Mouse (Mus musculus) embryonic stem cell, embryonic (primary cell): Measurements from ENCODE around the gene Mcm10.

Source experiments
- CTCF ChIA-PET, 4 experiments: fragments of 300-600 bp in 2 of 4; fragments of 350-600 bp in 2 of 4; sonication (Branson Sonifier 250); formaldehyde crosslinking; loops; one replicate each; lab custom pipeline; 2022; ENCODE audit warnings: inconsistent platforms in 2 of 4; lab: Charles Lee
- POLR2A ChIA-PET, 4 experiments: fragments of 300-600 bp in 2 of 4; fragments of 350-600 bp in 2 of 4; sonication (Branson Sonifier 250); formaldehyde crosslinking; loops; one replicate each; lab custom pipeline; 2022; ENCODE audit warnings: antibody characterized with exemption in 4 of 4, inconsistent platforms in 1 of 4; lab: Charles Lee

Mcm10 gene

DNA sequence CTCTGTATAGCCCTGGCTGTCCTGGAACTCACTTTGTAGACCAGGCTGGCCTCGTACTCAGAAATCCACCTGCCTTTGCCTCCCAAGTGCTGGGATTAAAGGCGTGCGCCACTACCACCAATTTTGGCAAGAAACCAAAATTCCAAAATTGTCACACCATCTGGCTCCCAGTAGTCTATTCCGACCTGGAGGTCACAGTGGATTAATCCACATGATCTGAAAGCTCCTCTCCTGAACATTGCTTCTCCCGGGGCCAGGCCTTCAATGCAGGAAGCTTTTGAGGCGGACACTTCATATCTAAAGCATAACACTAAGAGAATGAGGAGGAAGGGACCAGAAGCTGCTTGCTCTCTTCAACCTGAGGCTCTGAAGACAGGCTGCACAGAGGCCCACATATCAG, 2.9 kb upstream of the Mcm10 start:
- ChIA-PET POLR2A (interaction anchor here in 3 of 4 experiments (0.5 to 23.7 kb wide), 14 partner anchors 9 to 1085 kb away, joined by 3 to 599 read pairs (median 9); no protein-coding TSS in a partner anchor), CTCF (interaction anchor here in 3 of 4 experiments (0.6 to 1.2 kb wide), 4 partner anchors 10 to 29 kb away, joined by 3 to 4 read pairs (median 3); no protein-coding TSS in a partner anchor)

DNA sequence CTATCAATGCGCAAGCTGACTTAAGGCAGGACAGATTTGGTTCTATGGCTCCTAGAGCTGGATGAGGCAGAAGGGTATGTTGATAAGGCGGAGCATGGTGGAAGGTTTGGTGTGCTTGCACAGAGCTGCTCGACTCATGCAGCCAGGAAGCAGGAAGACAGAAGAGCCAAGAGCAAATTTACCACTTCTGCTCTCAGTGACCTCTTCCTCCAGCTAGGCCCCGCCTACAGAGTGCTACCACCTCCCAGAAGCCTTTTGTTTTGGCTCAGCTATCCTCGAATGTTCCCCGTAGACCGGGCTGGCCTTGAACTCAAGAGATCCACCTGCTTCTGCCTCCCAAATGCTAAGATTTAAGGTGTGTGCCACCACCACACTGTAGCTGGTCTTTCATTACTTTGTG, 2.0 kb upstream of the Mcm10 start:
- ChIA-PET CTCF (interaction anchor here in 3 of 4 experiments (0.7 to 1.2 kb wide), 4 partner anchors 9 to 35 kb away, joined by 3 to 9 read pairs (median 3); no protein-coding TSS in a partner anchor), POLR2A (interaction anchor here in 3 of 4 experiments (0.6 to 23.7 kb wide), 25 partner anchors 8 to 928 kb away, joined by 3 to 599 read pairs (median 8); partner anchors contain the start of genes Dhtkd1 (in 1 of the 3), Optn (in 1 of the 3) and Phyh (in 1 of the 3))

DNA sequence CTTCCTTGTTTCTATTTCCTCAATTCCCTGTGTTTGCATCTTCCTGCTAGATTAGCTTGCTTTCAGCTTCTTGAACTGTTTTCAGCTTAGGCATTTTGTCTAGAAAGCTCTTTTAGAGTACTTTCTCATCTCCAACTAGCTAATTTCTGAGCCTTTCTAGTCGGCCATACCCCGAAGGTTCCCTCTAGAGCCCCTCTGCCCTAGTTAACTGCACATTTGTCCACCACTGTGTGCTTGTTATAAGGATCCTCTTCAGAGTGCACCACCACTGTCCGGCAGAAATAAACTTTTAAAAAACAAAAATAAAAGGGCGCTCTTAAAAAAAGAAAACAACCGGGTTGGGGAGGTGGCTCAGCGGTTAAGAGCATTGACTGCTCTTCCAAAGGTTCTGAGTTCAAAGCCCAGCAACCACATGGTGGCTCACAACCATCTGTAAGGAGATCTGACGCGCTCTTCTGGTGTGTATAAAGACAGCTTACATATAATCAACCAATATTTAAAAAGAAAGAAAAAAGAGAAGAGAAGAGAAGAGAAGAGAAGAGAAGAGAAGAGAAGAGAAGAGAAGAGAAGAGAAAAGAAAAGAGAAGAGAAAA, 597 bp downstream of the Mcm10 start:
- CTCF ChIA-PET, result no interaction called here
- POLR2A ChIA-PET, result interaction anchor here in 3 of 4 experiments (0.6 to 23.7 kb wide), 36 partner anchors 8 to 1326 kb away, joined by 3 to 599 read pairs (median 4); partner anchors contain the start of genes Optn (in 2 of the 3) and Phyh (in 1 of the 3)

DNA sequence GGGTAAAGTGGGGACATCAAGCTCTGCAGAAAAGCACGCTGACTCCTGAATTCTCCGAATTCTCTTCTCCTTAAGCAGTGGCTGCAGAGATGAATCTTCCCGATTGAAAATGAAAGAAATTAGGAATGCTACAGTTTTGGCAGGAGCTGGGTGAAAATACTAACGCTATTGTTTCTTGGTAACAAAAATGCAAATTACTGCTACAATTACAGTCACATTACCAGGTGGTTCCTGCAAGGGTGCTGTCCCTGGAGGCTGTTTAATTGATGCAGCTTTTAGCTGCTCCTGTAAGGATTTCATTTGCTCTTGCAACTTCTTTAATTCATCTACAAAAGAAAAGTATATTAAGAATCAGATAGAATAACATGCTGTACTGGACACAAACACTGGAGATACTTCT, 5.5 kb downstream of the Mcm10 start:
- ChIA-PET CTCF (interaction anchor here in 1 of 4 experiments (0.8 kb wide), 1 partner anchor 21 kb away, joined by 4 read pairs; no protein-coding TSS in a partner anchor), POLR2A (interaction anchor here in 2 of 4 experiments (1.2 to 23.7 kb wide), 24 partner anchors 8 to 91 kb away, joined by 3 to 599 read pairs (median 6); partner anchors contain the start of genes Optn (in 1 of the 2) and Phyh (in 1 of the 2))

DNA sequence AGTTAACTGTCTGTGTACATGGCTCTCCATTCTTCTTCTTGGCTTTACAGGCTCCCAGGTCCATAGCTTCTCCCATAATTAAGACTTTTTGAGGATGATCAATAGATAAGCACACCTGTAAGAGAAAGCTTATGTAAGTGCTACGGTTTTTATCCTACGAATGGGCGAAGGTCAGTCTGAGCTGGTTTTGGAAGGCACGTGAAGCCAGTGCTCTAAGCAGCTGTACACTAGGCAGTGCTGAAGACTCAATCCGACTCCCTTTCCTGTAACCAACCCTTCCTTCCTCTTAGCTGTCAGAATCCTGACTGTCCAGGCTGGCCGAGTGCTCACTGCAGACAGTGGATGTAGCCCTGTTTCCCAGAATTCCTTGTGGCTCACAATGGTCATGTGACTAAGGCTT, 11.3 kb downstream of the Mcm10 start:
- ChIA-PET CTCF (interaction anchor here in 1 of 4 experiments (1.6 kb wide), 1 partner anchor 24 kb away, joined by 4 read pairs; no protein-coding TSS in a partner anchor), POLR2A (interaction anchor here in 3 of 4 experiments (0.5 to 27.9 kb wide), 27 partner anchors 3 to 117 kb away, joined by 3 to 599 read pairs (median 4); partner anchors contain the start of genes Mcm10 (in 2 of the 3) and Phyh (in 1 of the 3))

DNA sequence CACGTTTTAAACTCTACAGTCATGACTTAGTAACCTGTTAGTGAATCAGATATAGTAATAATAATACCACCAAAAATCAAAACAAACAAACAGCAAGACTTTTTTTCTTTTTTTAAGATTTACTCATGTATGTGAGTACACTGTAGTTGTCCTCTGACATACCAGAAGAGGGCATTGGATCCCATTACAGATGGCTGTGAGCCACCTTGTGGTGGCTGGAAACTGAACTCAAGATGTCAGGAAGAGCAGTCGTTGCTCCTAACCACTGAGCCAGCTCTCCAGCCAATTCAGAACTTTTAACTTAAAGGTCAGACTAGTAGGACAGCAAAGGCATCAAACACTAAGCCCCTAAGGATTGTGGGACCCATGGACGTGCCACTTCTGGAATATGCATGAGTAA, 13.7 kb downstream of the Mcm10 start:
- ChIA-PET POLR2A (interaction anchor here in 3 of 4 experiments (0.6 to 27.9 kb wide), 15 partner anchors 5 to 84 kb away, joined by 3 to 599 read pairs (median 4); partner anchors contain the start of genes Mcm10 (in 2 of the 3) and Ucma (in 1 of the 3)), CTCF (no interaction called here)

DNA sequence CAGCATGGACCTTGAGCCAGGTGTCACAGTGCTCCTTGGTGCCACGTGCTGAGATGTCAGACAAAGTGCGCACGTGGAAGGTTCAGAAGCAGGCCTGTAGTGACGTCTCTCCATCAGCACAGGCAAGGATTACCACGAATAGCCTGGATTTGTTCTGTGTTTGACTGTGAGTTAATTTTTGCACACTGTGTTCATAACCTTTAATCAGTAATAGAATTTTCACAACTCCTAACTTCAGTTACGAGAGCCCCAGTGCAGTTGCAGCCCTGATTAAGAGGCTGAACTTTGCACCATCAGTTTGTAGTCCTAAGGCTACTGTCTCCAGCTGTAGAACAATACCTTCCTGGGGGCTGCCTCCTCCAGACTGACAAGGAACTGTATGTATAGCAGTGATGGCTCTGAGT, 16.2 kb downstream of the Mcm10 start:
- POLR2A ChIA-PET, result interaction anchor here in 3 of 4 experiments (0.6 to 27.9 kb wide), 7 partner anchors 5 to 116 kb away, joined by 3 to 599 read pairs (median 7); partner anchors contain the start of gene Mcm10 (in 2 of the 3)
- CTCF ChIA-PET, result no interaction called here

DNA sequence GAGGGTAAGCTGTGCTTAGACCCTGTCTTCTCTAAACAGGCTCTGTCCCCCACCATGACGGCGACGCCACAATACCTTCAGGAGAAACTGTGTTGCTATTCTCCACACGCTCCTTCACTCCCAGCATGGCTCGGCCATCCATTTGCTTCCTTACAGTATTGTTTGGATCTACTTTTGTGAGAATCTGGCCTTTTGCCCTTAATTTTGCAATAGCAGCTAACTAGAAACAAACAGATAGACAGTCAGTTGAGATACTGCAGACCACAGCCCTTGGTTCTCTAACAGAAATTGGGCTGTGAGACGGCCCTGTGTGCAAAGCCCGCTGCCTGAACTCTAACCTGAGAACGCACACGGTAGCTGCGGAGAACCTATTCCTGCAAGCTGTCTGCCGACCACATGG, 16.9 kb downstream of the Mcm10 start:
- ChIA-PET CTCF (interaction anchor here in 1 of 4 experiments (0.6 kb wide), 1 partner anchor 634 kb away, joined by 3 read pairs; no protein-coding TSS in a partner anchor), POLR2A (interaction anchor here in 2 of 4 experiments (1.6 to 27.9 kb wide), 5 partner anchors 4 to 80 kb away, joined by 5 to 599 read pairs (median 155); partner anchors contain the start of gene Mcm10 (in 2 of the 2))

DNA sequence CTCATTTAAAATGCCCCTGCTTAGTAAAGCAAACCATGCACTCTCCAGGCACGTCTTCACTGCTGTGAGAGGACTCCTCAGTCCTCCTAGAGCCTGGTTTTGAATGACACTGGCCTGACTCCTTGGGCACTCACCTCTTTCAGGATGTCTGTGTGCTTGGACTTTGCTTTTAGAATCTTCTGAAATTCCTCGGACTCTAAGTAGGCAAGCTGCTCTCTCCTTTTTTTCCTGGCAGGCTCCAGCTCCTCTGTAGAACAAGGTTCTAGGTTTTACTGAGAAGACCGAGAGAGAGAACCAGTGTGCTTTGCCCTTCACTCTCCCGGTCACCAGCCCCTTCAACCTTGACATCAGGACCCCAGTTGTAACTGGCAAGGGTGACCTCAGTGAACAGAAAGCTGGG, 18.2 kb downstream of the Mcm10 start:
- CTCF ChIA-PET, result no interaction called here
- POLR2A ChIA-PET, result interaction anchor here in 3 of 4 experiments (1.0 to 27.9 kb wide), 9 partner anchors 3 to 79 kb away, joined by 5 to 599 read pairs (median 15); partner anchors contain the start of genes Mcm10 (in 2 of the 3) and Phyh (in 1 of the 3)

DNA sequence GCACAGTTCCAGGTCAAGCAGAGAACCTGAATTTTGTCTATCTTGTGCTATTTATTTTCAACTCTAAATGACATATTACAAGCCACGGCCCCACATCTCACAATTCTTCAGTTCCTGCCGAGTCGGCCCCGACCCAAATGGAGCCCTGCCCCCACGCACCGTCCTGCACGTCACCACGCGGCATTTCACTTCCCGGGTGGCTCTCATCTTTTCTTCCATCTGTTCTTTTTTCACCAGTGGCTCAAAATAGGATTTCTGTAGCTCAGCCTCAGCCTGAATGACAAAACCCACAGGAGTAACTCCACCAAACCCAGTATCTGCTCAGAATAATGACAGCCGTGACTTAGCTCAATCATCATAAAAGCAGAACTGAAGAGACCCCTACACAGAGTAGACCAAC, 19.0 kb downstream of the Mcm10 start:
- CTCF ChIA-PET, result interaction anchor here in 2 of 4 experiments (0.6 kb wide), 2 partner anchors 54 to 129 kb away, joined by 3 read pairs; no protein-coding TSS in a partner anchor
- POLR2A ChIA-PET, result interaction anchor here (0.5 to 27.9 kb wide), 18 partner anchors 2 to 971 kb away, joined by 3 to 599 read pairs (median 5); partner anchors contain the start of genes Mcm10 (in 2 of the 4) and Phyh (in 1 of the 4)

DNA sequence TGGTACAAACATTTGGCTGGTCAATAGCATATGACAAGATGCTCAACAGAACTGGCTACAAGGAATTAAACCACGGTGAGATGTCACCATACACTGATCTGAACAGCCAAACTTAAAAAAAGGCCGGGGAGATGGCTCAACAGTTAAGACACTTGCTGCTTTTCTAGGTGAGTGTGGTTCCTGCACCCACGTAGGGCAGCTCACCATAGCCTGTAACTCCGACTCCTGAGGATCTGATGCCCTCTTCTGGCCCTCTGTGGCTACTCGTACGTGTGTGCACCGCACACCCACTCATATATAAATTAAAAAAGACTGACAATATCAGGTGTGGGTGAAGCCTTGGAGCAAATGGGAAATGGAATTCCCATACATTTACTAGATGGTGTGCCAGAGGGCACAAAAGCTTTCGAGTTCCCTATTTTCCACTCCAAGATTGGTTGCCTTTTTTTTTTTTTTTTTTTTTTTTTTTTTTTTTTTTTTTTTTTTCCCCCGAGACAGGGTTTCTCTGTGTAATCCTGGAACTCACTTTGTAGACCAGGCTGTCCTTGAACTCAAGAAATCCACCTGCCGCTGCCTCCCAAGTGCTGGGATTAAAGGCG, 23.7 kb downstream of the Mcm10 start:
- ChIA-PET CTCF (interaction anchor here in 3 of 4 experiments (0.6 to 1.2 kb wide), 7 partner anchors 12 to 450 kb away, joined by 3 to 7 read pairs (median 7); partner anchors contain the start of gene Phyh (in 2 of the 3)), POLR2A (interaction anchor here (0.5 to 27.9 kb wide), 18 partner anchors 11 to 359 kb away, joined by 3 to 599 read pairs (median 4); partner anchors contain the start of genes Mcm10 (in 2 of the 4) and Phyh (in 1 of the 4))

DNA sequence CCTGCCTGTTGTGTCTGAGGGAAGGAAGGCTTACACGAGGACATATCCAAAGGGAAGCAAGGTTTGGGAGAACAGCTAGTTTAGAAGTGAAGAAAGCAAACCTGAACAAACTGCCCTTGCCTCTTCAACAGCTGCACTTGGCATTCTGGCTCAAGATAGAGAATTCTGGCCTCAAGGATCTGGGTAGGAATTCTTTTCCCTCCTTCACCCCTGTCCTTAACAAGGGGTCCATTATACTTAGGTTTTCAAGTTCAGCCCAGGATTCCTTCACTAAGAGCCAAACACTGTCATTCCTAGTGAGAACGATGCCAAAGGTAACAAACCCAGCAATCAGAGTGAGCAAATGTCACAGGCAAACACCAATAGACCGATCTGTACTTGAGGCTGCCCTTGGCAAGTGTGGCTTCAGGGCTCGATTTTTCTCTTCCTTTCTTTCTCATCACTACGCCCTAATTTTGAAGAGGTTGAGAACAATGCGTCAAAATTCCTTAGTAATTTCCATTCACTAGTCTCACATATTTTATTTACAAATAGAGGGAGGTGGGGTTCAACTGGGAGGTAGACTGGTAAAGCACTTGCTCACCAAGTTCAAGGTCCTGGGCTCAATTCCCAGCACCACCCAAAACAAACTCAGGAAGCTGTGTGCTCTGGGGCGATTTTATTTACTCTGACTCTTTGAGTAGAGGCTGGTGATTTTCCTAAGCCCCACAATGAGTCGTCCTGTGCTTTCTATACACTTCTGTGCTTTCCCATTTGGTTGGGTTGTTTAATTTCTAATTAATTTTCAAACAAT, 25.0 kb downstream of the Mcm10 start:
- ChIA-PET POLR2A (interaction anchor here in 3 of 4 experiments (0.9 to 27.9 kb wide), 15 partner anchors 12 to 107 kb away, joined by 3 to 599 read pairs (median 3); partner anchors contain the start of genes Mcm10 (in 2 of the 3), Phyh (in 1 of the 3) and Sephs1 (in 1 of the 3)), CTCF (interaction anchor here in 1 of 4 experiments (2.0 kb wide), 1 partner anchor 69 kb away, joined by 4 read pairs; the partner anchor contains the start of gene Phyh)

DNA sequence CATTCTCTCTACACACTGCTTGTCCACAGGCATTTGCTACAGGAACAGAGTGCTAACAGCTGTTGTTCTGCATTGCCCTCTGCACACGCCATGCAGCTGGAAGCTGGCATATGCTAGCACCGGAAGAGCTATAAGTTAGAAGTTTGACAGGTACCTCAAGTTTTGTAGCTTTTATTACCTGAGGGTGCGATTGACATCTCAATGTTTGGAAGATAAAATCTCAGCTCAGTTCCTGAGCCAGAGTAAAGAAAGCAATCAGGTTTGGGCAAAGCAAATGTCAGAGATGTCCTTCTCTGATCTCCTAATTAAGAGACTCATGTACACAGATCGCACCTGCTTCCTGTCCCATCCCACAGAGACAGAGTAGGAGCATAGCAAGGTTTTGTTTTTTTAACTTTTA, 25.8 kb downstream of the Mcm10 start:
- CTCF ChIA-PET, result interaction anchor here in 2 of 4 experiments (0.6 to 2.0 kb wide), 2 partner anchors 20 to 69 kb away, joined by 4 read pairs; partner anchors contain the start of gene Phyh (in 1 of the 2)
- POLR2A ChIA-PET, result interaction anchor here in 2 of 4 experiments (0.9 to 27.9 kb wide), 12 partner anchors 13 to 106 kb away, joined by 3 to 599 read pairs (median 8); partner anchors contain the start of genes Mcm10 (in 2 of the 2), Phyh (in 2 of the 2) and Sephs1 (in 1 of the 2)

DNA sequence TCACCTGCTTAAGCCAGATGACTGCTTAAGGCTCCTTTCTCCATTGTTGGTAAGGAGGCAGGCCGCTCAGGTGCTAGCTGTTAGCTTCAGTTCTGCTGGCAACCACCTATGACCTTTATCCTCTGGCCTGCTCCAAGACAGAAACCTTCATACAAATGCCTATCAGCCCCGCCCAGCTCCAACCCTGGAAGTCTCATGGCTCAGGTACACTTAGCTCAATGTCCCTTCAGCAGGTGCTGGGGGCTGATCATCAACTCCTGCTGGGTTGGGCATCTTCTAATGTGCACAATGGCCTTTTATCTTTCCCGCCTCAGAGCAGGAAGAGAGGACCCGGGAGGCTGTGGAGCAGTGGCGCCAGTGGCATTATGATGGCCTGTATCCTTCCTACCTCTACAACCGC, 27.6 kb downstream of the Mcm10 start:
- POLR2A ChIA-PET, result interaction anchor here (0.7 to 27.9 kb wide), 37 partner anchors 9 to 91 kb away, joined by 3 to 599 read pairs (median 5); partner anchors contain the start of genes Phyh (in 3 of the 4), Mcm10 (in 2 of the 4) and Ucma (in 1 of the 4)
- CTCF ChIA-PET, result no interaction called here

DNA sequence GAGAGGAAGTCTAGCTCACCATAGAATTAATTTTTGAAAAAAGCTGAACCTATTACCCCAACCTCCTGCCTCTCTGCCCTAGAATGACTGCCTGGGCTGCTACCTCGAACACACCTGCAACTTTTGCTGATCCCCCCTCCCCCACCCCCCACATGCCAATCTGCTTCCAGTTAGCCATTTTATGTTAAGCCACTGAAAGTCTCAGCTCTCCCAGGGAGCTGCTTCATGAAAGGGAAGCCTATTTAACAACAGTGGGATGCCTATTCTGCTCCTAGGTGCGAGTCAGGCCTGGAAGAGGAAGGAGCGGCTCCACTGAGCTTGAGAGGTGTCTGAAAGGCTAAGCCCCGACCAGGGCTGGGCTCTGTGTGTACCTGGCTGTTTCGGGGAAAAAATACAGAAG, 28.6 kb downstream of the Mcm10 start:
- ChIA-PET POLR2A (interaction anchor here (0.6 to 27.9 kb wide), 42 partner anchors 8 to 1362 kb away, joined by 3 to 599 read pairs (median 5); partner anchors contain the start of genes Phyh (in 4 of the 4), Mcm10 (in 2 of the 4) and Ucma (in 2 of the 4)), CTCF (interaction anchor here in 2 of 4 experiments (0.6 to 1.1 kb wide), 4 partner anchors 14 to 922 kb away, joined by 3 to 4 read pairs (median 3); no protein-coding TSS in a partner anchor)

DNA sequence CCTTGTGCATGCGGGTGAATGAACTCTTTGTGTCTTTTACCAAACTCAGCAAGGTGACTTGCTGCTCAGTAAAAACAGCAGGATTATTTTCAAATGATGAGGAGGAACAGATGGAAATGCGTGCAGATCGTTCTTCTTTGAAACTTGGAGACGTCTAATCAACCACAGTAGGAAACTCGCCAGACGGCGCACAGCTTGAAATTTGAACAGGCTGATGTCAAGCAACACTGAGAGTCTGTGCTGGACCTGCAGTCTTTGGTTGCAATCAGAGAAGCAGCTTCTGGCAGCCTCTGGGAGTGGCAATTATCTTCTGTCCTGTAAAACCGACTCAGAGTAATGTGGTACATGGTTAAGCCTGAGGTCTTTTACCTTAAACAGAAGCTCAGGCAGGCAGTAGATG, 34.5 kb downstream of the Mcm10 start:
- POLR2A ChIA-PET, result interaction anchor here in 3 of 4 experiments (0.5 to 27.9 kb wide), 10 partner anchors 8 to 61 kb away, joined by 3 to 599 read pairs (median 4); partner anchors contain the start of gene Mcm10 (in 1 of the 3)
- CTCF ChIA-PET, result interaction anchor here in 2 of 4 experiments (1.1 to 1.3 kb wide), 2 partner anchors 15 to 40 kb away, joined by 3 read pairs; no protein-coding TSS in a partner anchor
